Mouse (Mus musculus): ENCODE results near the gene Cd3g.
"Not testable (repeated sequence)": the region's sequence is repeated elsewhere in the genome, so short reads cannot be mapped to it uniquely, and the experiment has no call there.

Gene Cd3g

GRCm38 (mm10) chr9:44985721-44986161 is 5.5 kb upstream of the Cd3g start:
- DNase-seq (ENCODE audit: low spot score): no peak

- no peak for DNase-seq (ENCODE audit: low spot score)
Measured at GRCm38 (mm10) chr9:44983001-44983400, 2.8 kb upstream of the Cd3g start.

- no peak for DNase-seq (ENCODE audit: low spot score)
Measured at GRCm38 (mm10) chr9:44982531-44982930, 2.3 kb upstream of the Cd3g start.

- no peak for DNase-seq (ENCODE audit: low spot score)
Measured at GRCm38 (mm10) chr9:44982081-44982480, 1.9 kb upstream of the Cd3g start.

GRCm38 (mm10) chr9:44981676-44982075 is 1.4 kb upstream of the Cd3g start, which contains the start of gene Cd3d:
Gene Cd3d (plus strand): TSS chr9:44981786.
- DNase-seq (ENCODE audit: low spot score): no peak

GRCm38 (mm10) chr9:44981104-44981503 is 873 bp upstream of the Cd3g start:
- DNase-seq (ENCODE audit: low spot score): no peak

- DNase-seq (ENCODE audit: low spot score): no peak
Measured at GRCm38 (mm10) chr9:44979806-44980205, 425 bp downstream of the Cd3g start.

GRCm38 (mm10) chr9:44977813-44978212 is 2.4 kb downstream of the Cd3g start:
- DNase-seq (ENCODE audit: low spot score): no peak

GRCm38 (mm10) chr9:44969450-44969849 is 10.8 kb downstream of the Cd3g start:
- DNase-seq (ENCODE audit: low spot score): no peak

GRCm38 (mm10) chr9:44967763-44968162 is 12.5 kb downstream of the Cd3g start:
- DNase-seq (ENCODE audit: low spot score): not testable (repeated sequence)

- DNase-seq (ENCODE audit: low spot score): peak; percentile 85
Measured at GRCm38 (mm10) chr9:44966815-44967242, 13.4 kb downstream of the Cd3g start.

GRCm38 (mm10) chr9:44965833-44966466 is 14.3 kb downstream of the Cd3g start:
- no peak for DNase-seq (ENCODE audit: low spot score)

- peak; percentile 99 for DNase-seq (ENCODE audit: low spot score)
Measured at GRCm38 (mm10) chr9:44965126-44965832, 15.0 kb downstream of the Cd3g start, which contains the start of gene Ube4a. Gene Ube4a (minus strand): TSS chr9:44965600.

GRCm38 (mm10) chr9:44954432-44954831 is 25.8 kb downstream of the Cd3g start:
- no peak for DNase-seq (ENCODE audit: low spot score)

GRCm38 (mm10) chr9:44947836-44948235 is 32.4 kb downstream of the Cd3g start:
- DNase-seq (ENCODE audit: low spot score): no peak

- DNase-seq (ENCODE audit: low spot score): peak; percentile 17
Measured at GRCm38 (mm10) chr9:44946185-44946695, 34.0 kb downstream of the Cd3g start.

GRCm38 (mm10) chr9:44942421-44942820 is 37.8 kb downstream of the Cd3g start:
- DNase-seq (ENCODE audit: low spot score): no peak

GRCm38 (mm10) chr9:44941756-44942155 is 38.5 kb downstream of the Cd3g start:
- no peak for DNase-seq (ENCODE audit: low spot score)

GRCm38 (mm10) chr9:44921543-44921942 is 58.7 kb downstream of the Cd3g start:
- no peak for DNase-seq (ENCODE audit: low spot score)

GRCm38 (mm10) chr9:44921123-44921468 is 59.1 kb downstream of the Cd3g start:
- peak; percentile 59 for DNase-seq (ENCODE audit: low spot score)

GRCm38 (mm10) chr9:44920374-44921122 is 59.7 kb downstream of the Cd3g start, which contains the start of gene Atp5l:
Gene Atp5l (minus strand): TSS chr9:44920742.
- peak; percentile 85 for DNase-seq (ENCODE audit: low spot score)

GRCm38 (mm10) chr9:44919606-44920005 is 60.6 kb downstream of the Cd3g start:
- no peak for DNase-seq (ENCODE audit: low spot score)
